Mouse (Mus musculus): ENCODE data around the gene Glrx5. TPM values are rescaled to one million over a fixed set of nuclear protein-coding genes. Genes with fewer than 3 reads are reported as not detected.

The Glrx5 gene
- polyA plus RNA-seq, 1 experiment from 2014 or later: 146 TPM

- H3K4me1 ChIP-seq: no peaks in the 10 kb centered on the region
- H3K9me3 ChIP-seq: peaks cover 17% of the 10 kb centered on the region
- no peak overlapping the region; the same call in 1 of the 2 replicates for H3K27ac ChIP-seq
- 57% methylated on average over 7 of the region's 7 CpGs for WGBS
- peaks cover 3% of the 10 kb centered on the region; the same call in 1 of the 2 replicates for H3K36me3 ChIP-seq
- H3K9ac ChIP-seq: no peak overlapping the region
- no peak overlapping the region for H3K4me2 ChIP-seq (replicated peaks)
- no peaks in the 10 kb centered on the region for H3K27me3 ChIP-seq
- ATAC-seq (ENCODE audit: low FRiP score, low read depth): no peak
- H3K4me3 ChIP-seq: no peak overlapping the region
Observed at GRCm38 (mm10) chr12:105022141-105022540, 10.3 kb upstream of the Glrx5 start.

- H3K4me3 ChIP-seq: no peak overlapping the region
- H3K27me3 ChIP-seq: no peaks in the 10 kb centered on the region
- 96% methylated on average over 9 of the region's 9 CpGs for WGBS
- no peaks in the 10 kb centered on the region for H3K4me1 ChIP-seq
- no peak overlapping the region for H3K4me2 ChIP-seq (replicated peaks)
- peaks cover 3% of the 10 kb centered on the region; the same call in 1 of the 2 replicates for H3K36me3 ChIP-seq
- peaks cover 17% of the 10 kb centered on the region for H3K9me3 ChIP-seq
- no peak overlapping the region for H3K9ac ChIP-seq
- no peak overlapping the region for H3K27ac ChIP-seq
- ATAC-seq (ENCODE audit: low FRiP score, low read depth): no peak
Observed at GRCm38 (mm10) chr12:105022776-105023175, 9.7 kb upstream of the Glrx5 start.

- peaks cover 19% of the 10 kb centered on the region for H3K36me3 ChIP-seq
- H3K4me1 ChIP-seq: peaks cover 1% of the 10 kb centered on the region; the same call in 1 of the 2 replicates
- H3K9me3 ChIP-seq: peaks cover 17% of the 10 kb centered on the region
- no peak overlapping the region for H3K9ac ChIP-seq
- WGBS: 47% methylated on average over 8 of the region's 8 CpGs
- no peak overlapping the region for H3K4me3 ChIP-seq
- no peak overlapping the region for H3K27ac ChIP-seq
- H3K27me3 ChIP-seq: no peaks in the 10 kb centered on the region
- H3K4me2 ChIP-seq (replicated peaks): no peak overlapping the region
- no peak for ATAC-seq (ENCODE audit: low FRiP score, low read depth)
Observed at GRCm38 (mm10) chr12:105025271-105025946, 7.1 kb upstream of the Glrx5 start.

- Histone ChIP-seq H3K9ac (no peak overlapping the region), H3K27ac (no peak overlapping the region), H3K4me1 (peaks cover 8% of the 10 kb centered on the region), H3K4me3 (no peak overlapping the region), H3K36me3 (peaks cover 20% of the 10 kb centered on the region), H3K4me2 (replicated peaks) (no peak overlapping the region), H3K27me3 (no peaks in the 10 kb centered on the region), H3K9me3 (peaks cover 17% of the 10 kb centered on the region)
- ATAC-seq (ENCODE audit: low FRiP score, low read depth): no peak
- 66% methylated on average over 10 of the region's 10 CpGs for WGBS
Observed at GRCm38 (mm10) chr12:105025947-105026586, 6.4 kb upstream of the Glrx5 start.

GRCm38 (mm10) chr12:105027323-105027991 lies 5.0 kb upstream of the Glrx5 start:
- Histone ChIP-seq H3K36me3 (peaks cover 20% of the 10 kb centered on the region), H3K4me1 (peaks cover 13% of the 10 kb centered on the region), H3K9ac (no peak overlapping the region), H3K9me3 (peaks cover 15% of the 10 kb centered on the region), H3K27me3 (no peaks in the 10 kb centered on the region), H3K4me2 (replicated peaks) (no peak overlapping the region), H3K27ac (no peak overlapping the region), H3K4me3 (no peak overlapping the region)
- WGBS: 35% methylated on average over 15 of the region's 15 CpGs
- no peak for ATAC-seq (ENCODE audit: low FRiP score, low read depth)

GRCm38 (mm10) chr12:105029890-105030289 lies 2.6 kb upstream of the Glrx5 start:
- H3K36me3 ChIP-seq: peaks cover 17% of the 10 kb centered on the region
- peaks cover 32% of the 10 kb centered on the region for H3K4me1 ChIP-seq
- no peak overlapping the region for H3K4me2 ChIP-seq (replicated peaks)
- H3K9ac ChIP-seq: no peak overlapping the region
- no peak overlapping the region for H3K27ac ChIP-seq
- no peak overlapping the region for H3K4me3 ChIP-seq
- no peaks in the 10 kb centered on the region for H3K27me3 ChIP-seq
- ATAC-seq (ENCODE audit: low FRiP score, low read depth): no peak
- no peaks in the 10 kb centered on the region for H3K9me3 ChIP-seq
- WGBS: 85% methylated on average over 9 of the region's 9 CpGs

GRCm38 (mm10) chr12:105031081-105032058 lies 1.1 kb upstream of the Glrx5 start:
- no peak for ATAC-seq (ENCODE audit: low FRiP score, low read depth)
- peaks cover 41% of the 10 kb centered on the region for H3K4me1 ChIP-seq
- H3K27ac ChIP-seq: 0 out of 2 replicates have a peak overlapping the region, but pooled peaks have one; percentile 28
- WGBS: 8% methylated on average over 37 of the region's 37 CpGs
- H3K4me3 ChIP-seq: peak overlapping the region; percentile 74
- H3K9me3 ChIP-seq: no peaks in the 10 kb centered on the region
- H3K9ac ChIP-seq: peak overlapping the region; percentile 89
- H3K36me3 ChIP-seq: peaks cover 17% of the 10 kb centered on the region
- peak overlapping the region; percentile 89 for H3K4me2 ChIP-seq (replicated peaks)
- no peaks in the 10 kb centered on the region for H3K27me3 ChIP-seq

GRCm38 (mm10) chr12:105032832-105033775 lies 616 bp downstream of the Glrx5 start:
- WGBS: 2% methylated on average over 45 of the region's 45 CpGs
- H3K4me1 ChIP-seq: peaks cover 41% of the 10 kb centered on the region

GRCm38 (mm10) chr12:105034130-105034769 lies 1.8 kb downstream of the Glrx5 start:
- peaks cover 41% of the 10 kb centered on the region for H3K4me1 ChIP-seq
- H3K4me2 ChIP-seq (replicated peaks): peak overlapping the region; percentile 93
- peak overlapping the region; percentile 74 for H3K4me3 ChIP-seq
- peaks cover 23% of the 10 kb centered on the region for H3K36me3 ChIP-seq
- H3K9me3 ChIP-seq: no peaks in the 10 kb centered on the region
- peak overlapping the region; percentile 89 for H3K9ac ChIP-seq
- no peaks in the 10 kb centered on the region for H3K27me3 ChIP-seq
- 76% methylated on average over 14 of the region's 14 CpGs for WGBS
- no peak for ATAC-seq (ENCODE audit: low FRiP score, low read depth)
- H3K27ac ChIP-seq: no peak overlapping the region

More at GRCm38 (mm10) chr12:105032832-105033775, 616 bp downstream of the Glrx5 start:
- peak; percentile 24 for ATAC-seq (ENCODE audit: low FRiP score, low read depth)
- Histone ChIP-seq H3K4me3 (peak overlapping the region; percentile 74), H3K36me3 (peaks cover 25% of the 10 kb centered on the region), H3K27ac (peak overlapping the region; percentile 63; the same call in 1 of the 2 replicates), H3K9ac (peak overlapping the region; percentile 89), H3K27me3 (no peaks in the 10 kb centered on the region), H3K4me2 (replicated peaks) (peak overlapping the region; percentile 93), H3K9me3 (no peaks in the 10 kb centered on the region)

- 82% methylated on average over 11 of the region's 11 CpGs for WGBS
- ATAC-seq (ENCODE audit: low FRiP score, low read depth): no peak
- Histone ChIP-seq H3K9ac (no peak overlapping the region), H3K27ac (no peak overlapping the region), H3K9me3 (no peaks in the 10 kb centered on the region), H3K4me2 (replicated peaks) (no peak overlapping the region), H3K4me1 (peaks cover 31% of the 10 kb centered on the region), H3K27me3 (no peaks in the 10 kb centered on the region), H3K4me3 (no peak overlapping the region), H3K36me3 (peaks cover 42% of the 10 kb centered on the region)
Observed at GRCm38 (mm10) chr12:105038211-105038610, 5.7 kb downstream of the Glrx5 start.

Measured in limb, embryonic 13.5 days (tissue).